Mouse (Mus musculus): ENCODE results near the gene Nfam1.

- no peak for TF ChIP-seq CTCF (IDR thresholded peaks at IDR 0.05; ENCODE audit: extremely low read depth, insufficient read depth, insufficient read length, insufficient replicate concordance)
- TF ChIP-seq POLR2A (IDR thresholded peaks at IDR 0.05; ENCODE audit: low read depth, low read length), result no peak
Observed at GRCm38 (mm10) chr15:83026129-83026528, 7.0 kb downstream of the Nfam1 start.
